Mouse (Mus musculus): Measurements from ENCODE around the gene Ckmt1. TPM values are rescaled to one million over a fixed set of nuclear protein-coding genes. Genes with fewer than 3 reads are reported as not detected.

Gene Ckmt1
- 25.7 and 29.6 TPM in 2 replicates for polyA plus RNA-seq (2015; fragmentation: Nextera tagmentation; extraction: Ambion mirVana)

GRCm38 (mm10) chr2:121357494-121357893 lies at the start of gene Ckmt1:
Gene Ckmt1, plus strand, starts transcription at chr2:121357714.

DNA sequence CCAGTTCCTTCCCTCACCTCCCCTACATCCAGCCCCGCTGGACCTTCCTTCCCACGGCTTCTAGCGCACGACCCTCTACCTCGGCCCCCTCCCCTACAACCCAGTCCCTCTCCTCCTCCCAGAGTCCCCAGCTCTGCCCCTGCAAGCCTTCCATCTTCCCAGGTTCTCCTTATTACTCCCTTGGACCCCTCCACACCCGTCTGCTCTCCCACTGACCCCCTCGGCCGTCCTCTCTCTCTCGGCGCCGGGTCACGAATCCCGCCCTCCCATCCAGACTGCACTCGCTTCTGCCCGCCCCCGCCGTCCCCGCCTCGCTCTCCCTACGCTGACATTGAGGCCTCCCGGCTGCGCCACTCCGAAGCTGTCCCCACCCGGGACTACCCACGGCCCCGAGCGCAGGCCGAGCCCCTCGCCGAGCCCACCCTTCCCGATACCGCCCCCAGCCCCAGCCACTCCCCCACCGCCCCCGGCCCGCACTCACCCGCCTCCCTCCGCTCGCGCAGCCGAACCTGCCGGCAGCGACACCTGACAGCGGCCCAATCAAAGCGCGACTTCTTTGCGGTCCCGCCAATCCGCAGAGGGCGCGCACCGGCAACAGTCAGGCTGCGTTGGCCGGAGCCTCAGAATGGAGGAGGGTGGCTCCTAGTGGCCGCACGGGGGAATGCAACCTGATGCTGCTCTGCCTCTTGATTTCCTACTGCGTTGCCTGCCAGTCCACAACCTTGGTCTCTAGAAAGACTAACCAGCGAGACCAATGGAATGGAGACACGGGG lies 2.5 kb upstream of the Ckmt1 start, which contains the start of gene Ppip5k1:
TSS of gene Ppip5k1 (minus strand) at position 577 of the 773 bp plus-strand sequence.

DNA sequence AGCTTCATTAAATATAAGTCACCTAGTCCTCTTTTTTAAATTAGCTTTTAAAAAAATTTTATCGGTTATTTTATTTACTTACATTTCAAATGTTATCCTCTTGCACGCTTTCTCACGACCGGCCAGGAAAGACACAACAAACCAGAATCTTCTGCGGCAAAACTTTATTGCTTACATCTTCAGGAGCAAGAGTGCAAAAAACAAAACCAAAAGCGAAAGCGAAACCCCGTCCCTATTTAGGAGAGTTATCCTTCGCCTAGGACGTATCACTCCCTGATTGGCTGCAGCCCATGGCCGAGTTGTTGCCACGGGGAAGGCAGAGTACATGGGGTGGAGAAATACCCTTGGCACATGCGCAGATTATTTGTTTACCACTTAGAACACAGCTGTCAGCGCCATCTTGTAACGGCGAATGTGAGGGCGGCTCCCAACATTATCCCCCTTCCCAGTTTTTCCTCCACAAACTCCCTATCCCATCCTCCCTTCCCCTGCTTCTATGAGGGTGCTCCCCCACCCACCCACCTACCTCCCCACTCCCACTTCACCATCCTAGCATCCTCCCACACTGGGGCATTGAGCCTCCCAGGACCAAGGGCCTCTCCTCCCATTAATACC lies 29.6 kb downstream of the Ckmt1 start, which contains the start of gene Strc:
TSS of gene Strc (minus strand) at position 208 of the 615 bp plus-strand sequence.

Other genes starting within 250 kb of the Ckmt1 start
- not detected in 2 replicates for gene Tgm7, start 247.9 kb upstream of the Ckmt1 start, polyA plus RNA-seq (2015; fragmentation: Nextera tagmentation; extraction: Ambion mirVana)
- 8.5 and 10.5 TPM in 2 replicates for gene Adal, start 217.3 kb upstream of the Ckmt1 start, polyA plus RNA-seq (2015; fragmentation: Nextera tagmentation; extraction: Ambion mirVana)
- gene Lcmt2, start 217.1 kb upstream of the Ckmt1 start, polyA plus RNA-seq (2015; fragmentation: Nextera tagmentation; extraction: Ambion mirVana): 11.3 and 12.6 TPM in 2 replicates
- gene Tubgcp4, start 187.1 kb upstream of the Ckmt1 start, polyA plus RNA-seq (2015; fragmentation: Nextera tagmentation; extraction: Ambion mirVana): 17.4 and 19.6 TPM in 2 replicates
- 4.8 TPM in 2 replicates for gene Zscan29, start 186.6 kb upstream of the Ckmt1 start, polyA plus RNA-seq (2015; fragmentation: Nextera tagmentation; extraction: Ambion mirVana)
- gene Trp53bp1, start 86.3 kb upstream of the Ckmt1 start, polyA plus RNA-seq (2015; fragmentation: Nextera tagmentation; extraction: Ambion mirVana): 15.2 and 16.1 TPM in 2 replicates
- 5.1 and 7.2 TPM in 2 replicates for gene Map1a, start 68.1 kb upstream of the Ckmt1 start, polyA plus RNA-seq (2015; fragmentation: Nextera tagmentation; extraction: Ambion mirVana)
- 8.2 and 8.4 TPM in 2 replicates for gene Ppip5k1, start 2.3 kb upstream of the Ckmt1 start, polyA plus RNA-seq (2015; fragmentation: Nextera tagmentation; extraction: Ambion mirVana)
- not detected in 2 replicates for gene Strc, start 29.5 kb downstream of the Ckmt1 start, polyA plus RNA-seq (2015; fragmentation: Nextera tagmentation; extraction: Ambion mirVana)
- gene Pdia3, start 56.1 kb downstream of the Ckmt1 start, polyA plus RNA-seq (2015; fragmentation: Nextera tagmentation; extraction: Ambion mirVana): 344 and 398 TPM in 2 replicates
- 1.2 and 2.3 TPM in 2 replicates for gene Catsper2, start 56.1 kb downstream of the Ckmt1 start, polyA plus RNA-seq (2015; fragmentation: Nextera tagmentation; extraction: Ambion mirVana)
- gene Ell3, start 86.6 kb downstream of the Ckmt1 start, polyA plus RNA-seq (2015; fragmentation: Nextera tagmentation; extraction: Ambion mirVana): 1.7 and 2.0 TPM in 2 replicates
- gene Serf2, start 91.5 kb downstream of the Ckmt1 start, polyA plus RNA-seq (2015; fragmentation: Nextera tagmentation; extraction: Ambion mirVana): 369 and 420 TPM in 2 replicates
- 64.0 and 65.0 TPM in 2 replicates for gene Hypk, start 95.6 kb downstream of the Ckmt1 start, polyA plus RNA-seq (2015; fragmentation: Nextera tagmentation; extraction: Ambion mirVana)
- gene Serinc4, start 99.1 kb downstream of the Ckmt1 start, polyA plus RNA-seq (2015; fragmentation: Nextera tagmentation; extraction: Ambion mirVana): 0.06 and 0.17 TPM in 2 replicates
- 26.0 and 30.9 TPM in 2 replicates for gene Mfap1b, start 116.4 kb downstream of the Ckmt1 start, polyA plus RNA-seq (2015; fragmentation: Nextera tagmentation; extraction: Ambion mirVana)
- 12.4 and 13.6 TPM in 2 replicates for gene Mfap1a, start 149.0 kb downstream of the Ckmt1 start, polyA plus RNA-seq (2015; fragmentation: Nextera tagmentation; extraction: Ambion mirVana)
- gene Wdr76, start 149.0 kb downstream of the Ckmt1 start, polyA plus RNA-seq (2015; fragmentation: Nextera tagmentation; extraction: Ambion mirVana): 2.6 and 2.7 TPM in 2 replicates

All from urinary bladder, postnatal 0 days (tissue).